Mouse (Mus musculus): ENCODE data around the gene Tmem160. TPM values are rescaled to one million over a fixed set of nuclear protein-coding genes. Genes with fewer than 3 reads are reported as not detected.

Tmem160 gene
- polyA plus RNA-seq, 1 experiment from 2014 or later: 56.0 TPM

- Histone ChIP-seq H3K27me3 (ENCODE audit: control insufficient read depth, insufficient read depth, low read length) (no peaks in the 10 kb centered on the region), H3K9ac (ENCODE audit: low read depth, low read length) (no peak overlapping the region), H3K4me1 (ENCODE audit: control insufficient read depth, insufficient read depth, low read length) (no peaks in the 10 kb centered on the region), H3K9me3 (ENCODE audit: control insufficient read depth, low read length) (no peaks in the 10 kb centered on the region), H3K36me3 (ENCODE audit: control insufficient read depth, insufficient read depth, low read length) (peaks cover 86% of the 10 kb centered on the region), H3K4me3 (ENCODE audit: low read length) (no peak overlapping the region), H3K27ac (ENCODE audit: low read depth, low read length) (no peak overlapping the region), H3K4me2 (replicated peaks; ENCODE audit: low read depth, low read length) (no peak overlapping the region)
- no peak for ATAC-seq (ENCODE audit: low FRiP score, low TSS enrichment)
- WGBS: 90% methylated on average over 3 of the region's 3 CpGs
Measured at GRCm38 (mm10) chr7:16433352-16433971, 19.1 kb upstream of the Tmem160 start.

GRCm38 (mm10) chr7:16435088-16435487 is 17.5 kb upstream of the Tmem160 start:
- no peak overlapping the region for H3K4me3 ChIP-seq (ENCODE audit: low read length)
- no peak overlapping the region for H3K4me2 ChIP-seq (replicated peaks; ENCODE audit: low read depth, low read length)
- no peaks in the 10 kb centered on the region for H3K9me3 ChIP-seq (ENCODE audit: control insufficient read depth, low read length)
- H3K27ac ChIP-seq (ENCODE audit: low read depth, low read length): no peak overlapping the region
- H3K27me3 ChIP-seq (ENCODE audit: control insufficient read depth, insufficient read depth, low read length): no peaks in the 10 kb centered on the region
- H3K36me3 ChIP-seq (ENCODE audit: control insufficient read depth, insufficient read depth, low read length): peaks cover 70% of the 10 kb centered on the region
- no peak for ATAC-seq (ENCODE audit: low FRiP score, low TSS enrichment)
- H3K9ac ChIP-seq (ENCODE audit: low read depth, low read length): no peak overlapping the region
- WGBS: 83% methylated on average over 9 of the region's 9 CpGs
- H3K4me1 ChIP-seq (ENCODE audit: control insufficient read depth, insufficient read depth, low read length): no peaks in the 10 kb centered on the region

GRCm38 (mm10) chr7:16441241-16441640 is 11.3 kb upstream of the Tmem160 start:
- ATAC-seq (ENCODE audit: low FRiP score, low TSS enrichment): no peak
- Histone ChIP-seq H3K4me2 (replicated peaks; ENCODE audit: low read depth, low read length) (no peak overlapping the region), H3K36me3 (ENCODE audit: control insufficient read depth, insufficient read depth, low read length) (peaks cover 8% of the 10 kb centered on the region), H3K9me3 (ENCODE audit: control insufficient read depth, low read length) (no peaks in the 10 kb centered on the region), H3K27ac (ENCODE audit: low read depth, low read length) (no peak overlapping the region), H3K9ac (ENCODE audit: low read depth, low read length) (no peak overlapping the region), H3K4me3 (ENCODE audit: low read length) (no peak overlapping the region), H3K4me1 (ENCODE audit: control insufficient read depth, insufficient read depth, low read length) (no peaks in the 10 kb centered on the region), H3K27me3 (ENCODE audit: control insufficient read depth, insufficient read depth, low read length) (no peaks in the 10 kb centered on the region)

- Histone ChIP-seq H3K4me2 (replicated peaks; ENCODE audit: low read depth, low read length) (no peak overlapping the region), H3K27me3 (ENCODE audit: control insufficient read depth, insufficient read depth, low read length) (no peaks in the 10 kb centered on the region), H3K9me3 (ENCODE audit: control insufficient read depth, low read length) (no peaks in the 10 kb centered on the region), H3K9ac (ENCODE audit: low read depth, low read length) (no peak overlapping the region), H3K27ac (ENCODE audit: low read depth, low read length) (no peak overlapping the region), H3K4me1 (ENCODE audit: control insufficient read depth, insufficient read depth, low read length) (peaks cover 4% of the 10 kb centered on the region; the same call in 1 of the 2 replicates), H3K36me3 (ENCODE audit: control insufficient read depth, insufficient read depth, low read length) (no peaks in the 10 kb centered on the region), H3K4me3 (ENCODE audit: low read length) (no peak overlapping the region)
- ATAC-seq (ENCODE audit: low FRiP score, low TSS enrichment): no peak
- 79% methylated on average over 6 of the region's 6 CpGs for WGBS
Measured at GRCm38 (mm10) chr7:16451656-16452055, 923 bp upstream of the Tmem160 start.

- Histone ChIP-seq H3K9ac (ENCODE audit: low read depth, low read length) (peak overlapping the region; percentile 51), H3K4me3 (ENCODE audit: low read length) (peak overlapping the region; percentile 64), H3K27ac (ENCODE audit: low read depth, low read length) (no peak overlapping the region), H3K36me3 (ENCODE audit: control insufficient read depth, insufficient read depth, low read length) (no peaks in the 10 kb centered on the region), H3K9me3 (ENCODE audit: control insufficient read depth, low read length) (no peaks in the 10 kb centered on the region), H3K4me1 (ENCODE audit: control insufficient read depth, insufficient read depth, low read length) (peaks cover 4% of the 10 kb centered on the region; the same call in 1 of the 2 replicates), H3K4me2 (replicated peaks; ENCODE audit: low read depth, low read length) (peak overlapping the region; percentile 59), H3K27me3 (ENCODE audit: control insufficient read depth, insufficient read depth, low read length) (no peaks in the 10 kb centered on the region)
- WGBS: 0% methylated on average over 23 of the region's 23 CpGs
- peak; percentile 72 for ATAC-seq (ENCODE audit: low FRiP score, low TSS enrichment)
Measured at GRCm38 (mm10) chr7:16453118-16453711, 636 bp downstream of the Tmem160 start.

- Histone ChIP-seq H3K4me1 (ENCODE audit: control insufficient read depth, insufficient read depth, low read length) (peaks cover 4% of the 10 kb centered on the region; the same call in 1 of the 2 replicates), H3K9ac (ENCODE audit: low read depth, low read length) (no peak overlapping the region), H3K27ac (ENCODE audit: low read depth, low read length) (no peak overlapping the region), H3K4me3 (ENCODE audit: low read length) (no peak overlapping the region), H3K36me3 (ENCODE audit: control insufficient read depth, insufficient read depth, low read length) (no peaks in the 10 kb centered on the region), H3K27me3 (ENCODE audit: control insufficient read depth, insufficient read depth, low read length) (no peaks in the 10 kb centered on the region), H3K9me3 (ENCODE audit: control insufficient read depth, low read length) (no peaks in the 10 kb centered on the region), H3K4me2 (replicated peaks; ENCODE audit: low read depth, low read length) (no peak overlapping the region)
- ATAC-seq (ENCODE audit: low FRiP score, low TSS enrichment): no peak
- WGBS: 93% methylated on average over 14 of the region's 14 CpGs
Measured at GRCm38 (mm10) chr7:16455016-16455415, 2.4 kb downstream of the Tmem160 start.

GRCm38 (mm10) chr7:16456289-16456688 is 3.7 kb downstream of the Tmem160 start:
- Histone ChIP-seq H3K36me3 (ENCODE audit: control insufficient read depth, insufficient read depth, low read length) (no peaks in the 10 kb centered on the region), H3K4me3 (ENCODE audit: low read length) (no peak overlapping the region), H3K4me1 (ENCODE audit: control insufficient read depth, insufficient read depth, low read length) (peaks cover 4% of the 10 kb centered on the region; the same call in 1 of the 2 replicates), H3K9me3 (ENCODE audit: control insufficient read depth, low read length) (no peaks in the 10 kb centered on the region), H3K4me2 (replicated peaks; ENCODE audit: low read depth, low read length) (no peak overlapping the region), H3K27ac (ENCODE audit: low read depth, low read length) (no peak overlapping the region), H3K27me3 (ENCODE audit: control insufficient read depth, insufficient read depth, low read length) (peaks cover 6% of the 10 kb centered on the region; the same call in 1 of the 2 replicates), H3K9ac (ENCODE audit: low read depth, low read length) (no peak overlapping the region)
- no peak for ATAC-seq (ENCODE audit: low FRiP score, low TSS enrichment)
- 80% methylated on average over 5 of the region's 5 CpGs for WGBS

- H3K27me3 ChIP-seq (ENCODE audit: control insufficient read depth, insufficient read depth, low read length): peaks cover 6% of the 10 kb centered on the region; the same call in 1 of the 2 replicates
- H3K9me3 ChIP-seq (ENCODE audit: control insufficient read depth, low read length): no peaks in the 10 kb centered on the region
- H3K4me1 ChIP-seq (ENCODE audit: control insufficient read depth, insufficient read depth, low read length): no peaks in the 10 kb centered on the region
- H3K36me3 ChIP-seq (ENCODE audit: control insufficient read depth, insufficient read depth, low read length): no peaks in the 10 kb centered on the region
- WGBS: 37% methylated on average over 13 of the region's 13 CpGs
- H3K4me2 ChIP-seq (replicated peaks; ENCODE audit: low read depth, low read length): no peak overlapping the region
- H3K27ac ChIP-seq (ENCODE audit: low read depth, low read length): no peak overlapping the region
- no peak overlapping the region for H3K4me3 ChIP-seq (ENCODE audit: low read length)
- ATAC-seq (ENCODE audit: low FRiP score, low TSS enrichment): no peak
- H3K9ac ChIP-seq (ENCODE audit: low read depth, low read length): no peak overlapping the region
Measured at GRCm38 (mm10) chr7:16460566-16460965, 8.0 kb downstream of the Tmem160 start.

GRCm38 (mm10) chr7:16461151-16461550 is 8.6 kb downstream of the Tmem160 start:
- Histone ChIP-seq H3K27me3 (ENCODE audit: control insufficient read depth, insufficient read depth, low read length) (peaks cover 6% of the 10 kb centered on the region; the same call in 1 of the 2 replicates), H3K9ac (ENCODE audit: low read depth, low read length) (no peak overlapping the region), H3K27ac (ENCODE audit: low read depth, low read length) (no peak overlapping the region), H3K4me2 (replicated peaks; ENCODE audit: low read depth, low read length) (no peak overlapping the region), H3K4me3 (ENCODE audit: low read length) (no peak overlapping the region), H3K36me3 (ENCODE audit: control insufficient read depth, insufficient read depth, low read length) (no peaks in the 10 kb centered on the region), H3K9me3 (ENCODE audit: control insufficient read depth, low read length) (no peaks in the 10 kb centered on the region), H3K4me1 (ENCODE audit: control insufficient read depth, insufficient read depth, low read length) (no peaks in the 10 kb centered on the region)
- 51% methylated on average over 6 of the region's 6 CpGs for WGBS
- ATAC-seq (ENCODE audit: low FRiP score, low TSS enrichment): no peak
